8 mouse cellular contexts compared by ENCODE assay signal in the genomic region with DNA sequence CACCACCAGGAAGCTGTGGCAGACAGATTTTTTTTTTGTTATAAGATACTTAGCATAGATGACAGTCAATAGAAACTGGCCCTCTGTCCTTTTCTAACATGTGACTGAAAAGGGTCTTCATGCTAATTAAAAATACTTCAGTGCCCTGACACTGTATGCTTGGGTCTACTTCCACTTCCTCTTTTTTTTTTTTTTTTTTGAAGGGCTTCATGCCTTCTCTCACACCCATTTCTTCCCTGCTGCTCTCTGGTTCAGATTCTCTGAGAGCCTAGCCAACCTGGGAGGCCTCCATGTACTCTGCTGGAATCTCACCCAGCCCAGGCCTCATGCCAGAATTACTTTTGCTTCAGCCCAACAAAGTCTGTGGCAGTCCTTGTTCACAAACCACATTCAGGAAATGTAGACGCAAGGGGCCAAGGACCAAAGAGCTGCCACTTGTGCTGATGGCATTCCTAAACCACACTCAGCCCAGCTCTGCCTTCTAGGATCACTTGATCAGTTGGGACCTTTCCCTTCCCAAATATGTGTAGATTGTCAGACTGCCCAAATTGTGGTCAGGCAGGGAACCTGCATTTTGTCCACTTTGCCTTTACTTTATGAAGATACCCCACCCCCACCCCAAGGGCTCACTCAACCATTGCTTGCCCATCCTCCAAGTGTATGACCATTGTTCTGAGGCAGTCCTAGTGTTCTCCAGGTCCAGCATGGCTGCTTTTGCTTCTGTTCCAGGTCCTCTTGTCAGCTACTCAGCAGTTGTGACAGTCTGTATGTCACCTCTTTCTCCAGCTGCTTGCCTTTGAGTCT. TPM values are rescaled to one million over a fixed set of nuclear protein-coding genes. Genes with fewer than 3 reads are reported as not detected.
DNase-seq lines count a peak whose midpoint lies in the region; ATAC-seq lines count a peak whose summit lies in the region.

No protein-coding gene starts in this region.

- ATAC-seq in monocyte, adult 5-6 weeks (replicated peaks; ENCODE audit: insufficient number of reproducible peaks, low FRiP score, low TSS enrichment, poor library complexity, severe bottlenecking) = peak; percentile 35; the same call in 1 of the 2 replicates

- DNase-seq in adrenal gland, adult 2 months = peak; percentile 62
- DNase-seq in adrenal gland, postnatal 4 days (ENCODE audit: low spot score in 2 of 2) = no peak
- DNase-seq in layer of hippocampus, adult 11-12 months (ENCODE audit: low spot score) = peak; percentile 47
- DNase-seq in layer of hippocampus, adult 9-10 months (ENCODE audit: low spot score) = no peak
- peak; percentile 45 to 57 for DNase-seq in frontal cortex, postnatal 36 days (ENCODE audit: low spot score in 2 of 2)
- DNase-seq in layer of hippocampus, adult 9-11 months = peak; percentile 26
- DNase-seq in retina, embryonic 14.5 days (ENCODE audit: low spot score) = no peak

RNA-seq across cellular contexts. Expression of gene Bend5, which starts 27.8 kb away (rescaled TPM):
- total RNA-seq in adrenal gland, adult 2 months (2021) = 10 to 100 TPM in 1 of 2 experiments, 1 to 10 TPM in 1; 8.9 to 12.3 TPM
- polyA plus RNA-seq in adrenal gland, adult 2 months (2012; rRNA removed) = 41.1 and 43.7 TPM in 2 replicates
- total RNA-seq in adrenal gland, postnatal 4 days (2021) = 10 to 100 TPM; 18.8 to 22.2 TPM
- 4.9 to 11.6 TPM (median 9.2 TPM) in 3 replicates for total RNA-seq in monocyte, adult 5-6 weeks (2017)

Comparison
In these comparisons a context has a peak if more than half of its experiments do, and no peak if none do; other contexts are left out.
1. DNase-seq: peak in adrenal gland, adult 2 months (single experiment), layer of hippocampus, adult 11-12 months (single experiment), frontal cortex, postnatal 36 days (2 of 2) and layer of hippocampus, adult 9-11 months (single experiment); none in adrenal gland, postnatal 4 days (0 of 2), layer of hippocampus, adult 9-10 months (single experiment) and retina, embryonic 14.5 days (single experiment).